Mouse (Mus musculus) CH12.LX (cell line): ENCODE data around the gene Pum2. TPM values are rescaled to one million over a fixed set of nuclear protein-coding genes. Genes with fewer than 3 reads are reported as not detected.

Experiments used
- DNase-seq: peaks from one replicate; pipeline ENCODE4 v3.0.0-alpha.2; 2013; ENCODE audit errors: extremely low read depth
- H3K27ac ChIP-seq: 2 replicates; pipeline ENCODE4 v1.5.1; 2012; ENCODE audit warnings: low read depth, mild to moderate bottlenecking, control low read depth, moderate library complexity; ENCODE audit not compliant: insufficient read depth
- H3K27me3 ChIP-seq: replicated peaks from 2 replicates; pipeline ENCODE3; 2012; ENCODE audit warnings: inconsistent platforms
- H3K36me3 ChIP-seq, 2 experiments: replicated peaks in 1 of 2; 2 replicates each; pipeline versions ENCODE3 to v1.6.1; 2012; ENCODE audit warnings: inconsistent platforms in 1 of 2, low read length in 1 of 2, mild to moderate bottlenecking in 1 of 2, mixed read lengths in 1 of 2, moderate library complexity in 1 of 2; ENCODE audit not compliant: control insufficient read depth in 1 of 2, insufficient read depth in 1 of 2
- H3K4me1 ChIP-seq, 2 experiments: 2 replicates each; pipeline ENCODE4 v1.6.1; 2012; ENCODE audit warnings: inconsistent platforms in 1 of 2, moderate library complexity in 1 of 2; ENCODE audit not compliant: insufficient read depth in 2 of 2, control insufficient read depth in 1 of 2
- H3K4me2 ChIP-seq: 2 replicates; pipeline ENCODE4 v1.6.1; 2012; ENCODE audit warnings: low read depth, mild to moderate bottlenecking, control low read depth; ENCODE audit not compliant: poor library complexity, insufficient read depth, severe bottlenecking
- H3K4me3 ChIP-seq, 3 experiments: fragments of 150-350 bp in 1 of 3; sonication (generic) in 1 of 3; replicated peaks in 1 of 3; 2 replicates each; pipeline versions ENCODE3 to v1.5.1; 2011 to 2012; ENCODE audit warnings: low read depth in 2 of 3, low read length in 2 of 3, mild to moderate bottlenecking in 2 of 3, moderate library complexity in 2 of 3, control low read depth in 1 of 3, improper control_type of control experiment in 1 of 3, inconsistent platforms in 1 of 3, mixed read lengths in 1 of 3; ENCODE audit not compliant: poor library complexity in 1 of 3
- H3K79me2 ChIP-seq: replicated peaks from 2 replicates; pipeline ENCODE4 v1.6.1; 2012; ENCODE audit warnings: mild to moderate bottlenecking, moderate library complexity; ENCODE audit not compliant: control insufficient read depth, poor library complexity, insufficient read depth, severe bottlenecking; ENCODE audit errors: extremely low read depth
- H3K9ac ChIP-seq: 2 replicates; pipeline ENCODE4 v1.6.1; 2012; ENCODE audit warnings: low read depth, mild to moderate bottlenecking, control low read depth, moderate library complexity; ENCODE audit not compliant: insufficient read depth
- H3K9me3 ChIP-seq: replicated peaks from 2 replicates; pipeline ENCODE3; 2012; ENCODE audit warnings: low read length, inconsistent platforms, mixed read lengths
- CHD1 ChIP-seq: IDR thresholded peaks from 2 replicates; pipeline ENCODE4 v1.6.1; 2012; ENCODE audit warnings: low read depth, low read length, improper control_type of control experiment, inconsistent platforms
- CHD2 ChIP-seq: IDR thresholded peaks from 2 replicates; pipeline ENCODE4 v1.6.1; 2011; ENCODE audit warnings: low read length, improper control_type of control experiment
- E2F4 ChIP-seq: IDR thresholded peaks from 2 replicates; pipeline ENCODE4 v1.6.1; 2011; ENCODE audit warnings: low read depth, low read length, improper control_type of control experiment; ENCODE audit not compliant: insufficient replicate concordance
- ETS1 ChIP-seq: conservative IDR thresholded peaks from 2 replicates; pipeline ENCODE4 v1.6.1; 2012; ENCODE audit warnings: low read depth, mild to moderate bottlenecking, inconsistent platforms, low read length, improper control_type of control experiment, moderate library complexity
- HCFC1 ChIP-seq: IDR thresholded peaks from 2 replicates; pipeline ENCODE4 v1.6.1; 2012; ENCODE audit warnings: low read depth, mild to moderate bottlenecking, inconsistent platforms, low read length, improper control_type of control experiment
- JUN ChIP-seq: IDR thresholded peaks from 2 replicates; pipeline ENCODE4 v1.6.1; 2011; ENCODE audit warnings: low read depth, mild to moderate bottlenecking, low read length, improper control_type of control experiment, moderate library complexity; ENCODE audit not compliant: insufficient read depth
- KAT2A ChIP-seq: IDR thresholded peaks from 2 replicates; pipeline ENCODE4 v1.6.1; 2012; ENCODE audit warnings: low read length, improper control_type of control experiment, inconsistent platforms; ENCODE audit not compliant: insufficient replicate concordance
- MAZ ChIP-seq: IDR thresholded peaks from 2 replicates; pipeline ENCODE4 v1.6.1; 2012; ENCODE audit warnings: low read depth, mild to moderate bottlenecking, inconsistent platforms, low read length, improper control_type of control experiment, moderate library complexity
- MEF2A ChIP-seq: IDR thresholded peaks from 2 replicates; pipeline ENCODE4 v1.6.1; 2014; ENCODE audit warnings: low read depth, mild to moderate bottlenecking, inconsistent platforms, low read length, improper control_type of control experiment, borderline replicate concordance
- MXI1 ChIP-seq: IDR thresholded peaks from 2 replicates; pipeline ENCODE4 v1.6.1; 2011; ENCODE audit warnings: mild to moderate bottlenecking, low read depth, low read length, improper control_type of control experiment
- MYC ChIP-seq: IDR thresholded peaks from 2 replicates; pipeline ENCODE4 v1.6.1; 2011; ENCODE audit warnings: low read depth, mild to moderate bottlenecking, improper control_type of control experiment, low read length
- NRF1 ChIP-seq: IDR thresholded peaks from 2 replicates; pipeline ENCODE4 v1.6.1; 2014; ENCODE audit warnings: low read depth, mild to moderate bottlenecking, inconsistent platforms, low read length, improper control_type of control experiment, moderate library complexity
- POLR2A ChIP-seq: IDR thresholded peaks from 2 replicates; pipeline ENCODE4 v1.6.1; 2011; ENCODE audit warnings: low read depth, mild to moderate bottlenecking, improper control_type of control experiment, low read length
- RAD21 ChIP-seq: IDR thresholded peaks from 2 replicates; pipeline ENCODE4 v1.6.1; 2011; ENCODE audit warnings: low read depth, mild to moderate bottlenecking, low read length, improper control_type of control experiment, moderate library complexity
- RCOR1 ChIP-seq: conservative IDR thresholded peaks from 2 replicates; pipeline ENCODE4 v1.6.1; 2012; ENCODE audit warnings: low read depth, mild to moderate bottlenecking, inconsistent platforms, low read length, improper control_type of control experiment
- SIN3A ChIP-seq: IDR thresholded peaks from 2 replicates; pipeline ENCODE4 v1.6.1; 2012; ENCODE audit warnings: low read length, improper control_type of control experiment, inconsistent platforms
- UBTF ChIP-seq: IDR thresholded peaks from 2 replicates; pipeline ENCODE4 v1.6.1; 2012; ENCODE audit warnings: low read depth, mild to moderate bottlenecking, inconsistent platforms, low read length, improper control_type of control experiment, moderate library complexity
- USF2 ChIP-seq: conservative IDR thresholded peaks from 2 replicates; pipeline ENCODE4 v1.6.1; 2011; ENCODE audit warnings: low read depth, low read length, improper control_type of control experiment
- ZNF384 ChIP-seq: IDR thresholded peaks from 2 replicates; pipeline ENCODE4 v1.6.1; 2012; ENCODE audit warnings: low read depth, low read length, improper control_type of control experiment, inconsistent platforms
- dilution Hi-C: fragments of 300-500 bp; cut with MboI; formaldehyde crosslinking; loops from 2 replicates; pipeline ENCODE4 v1.14.3; 2020; ENCODE audit warnings: low sequenced_read_pairs; ENCODE audit not compliant: extremely low pct_unique_long_range_greater_than_20kb, extremely low pct_ligation_motif_present
- in situ Hi-C: fragments of 300-500 bp; cut with MboI; formaldehyde crosslinking; loops from 3 replicates; pipeline ENCODE4 v1.14.3; 2019; ENCODE audit warnings: low sequenced_read_pairs, low pct_ligation_motif_present, low pct_unique_long_range_greater_than_20kb, mixed read lengths
- polyA plus RNA-seq: library from polyadenylated mRNA; unstranded; fragments of >175 nt; gene quantifications from 2 replicates; pipeline ENCODE4 v1.2.1, GENCODE M21; 2012; ENCODE audit warnings: low read depth; ENCODE audit not compliant: insufficient read length
- total RNA-seq, 2 experiments: library from RNA; depleted of rRNA; stranded (reverse); fragments of 300-350 nt in 1 of 2; fragments of >200 nt in 1 of 2; gene quantifications; 2 replicates each; pipeline ENCODE4 v1.2.3; 2012 to 2014

Pum2 gene
- total and polyA plus RNA-seq, 3 experiments: 52.9 to 90.2 (median 62.7) TPM

- Histone ChIP-seq H3K4me2 (no peak overlapping the region), H3K27ac (no peak overlapping the region), H3K9me3 (no peaks in the 10 kb centered on the region), H3K4me1 (peaks cover 26 to 28% of the 10 kb centered on the region in 2 experiments), H3K9ac (no peak overlapping the region), H3K27me3 (no peaks in the 10 kb centered on the region), H3K79me2 (no peaks in the 10 kb centered on the region), H3K36me3 (no peaks in the 10 kb centered on the region), H3K4me3 (no peak overlapping the region)
- DNase-seq: no peak
- in situ Hi-C loops: no loop called here
- TF ChIP-seq UBTF (no peak), MEF2A (no peak), ZNF384 (no peak), MYC (no peak), JUN (no peak), CHD2 (no peak), HCFC1 (no peak), USF2 (no peak), ETS1 (no peak), E2F4 (no peak)
- dilution Hi-C loops: no loop called here
These were observed 12.2 kb upstream of the Pum2 start for GRCm38 (mm10) chr12:8661747-8662146.

DNA sequence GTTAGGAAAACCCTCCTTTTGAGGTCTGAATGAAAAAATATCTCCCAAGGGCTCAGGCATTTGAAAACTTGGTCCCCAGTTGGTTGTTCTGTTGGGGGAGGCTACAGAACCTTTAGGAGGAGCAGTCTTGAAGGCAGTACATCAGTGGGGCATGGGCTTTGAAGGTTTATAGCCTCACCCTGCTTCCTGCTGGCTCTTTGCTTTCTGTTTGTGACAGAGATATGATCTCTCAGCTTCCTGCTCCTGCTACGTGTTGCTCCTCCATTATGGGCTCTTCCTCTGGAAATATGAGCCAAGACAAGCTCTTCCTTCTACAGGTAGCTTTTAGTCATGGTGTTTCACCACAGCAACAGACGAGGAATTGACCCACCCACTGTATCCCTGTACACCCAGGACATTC is 11.8 kb upstream of the Pum2 start:
- Histone ChIP-seq H3K27me3 (no peaks in the 10 kb centered on the region), H3K36me3 (no peaks in the 10 kb centered on the region), H3K79me2 (no peaks in the 10 kb centered on the region), H3K27ac (no peak overlapping the region), H3K4me1 (peaks cover 25 to 30% of the 10 kb centered on the region in 2 experiments), H3K9me3 (no peaks in the 10 kb centered on the region), H3K9ac (no peak overlapping the region), H3K4me3 (no peak overlapping the region), H3K4me2 (no peak overlapping the region)
- in situ Hi-C loops (no loop called here), dilution Hi-C loops (no loop called here)
- no peak for DNase-seq
- TF ChIP-seq CHD1: no peak
- no peak for TF ChIP-seq MXI1
- no peak for TF ChIP-seq HCFC1
- TF ChIP-seq POLR2A: no peak
- TF ChIP-seq NRF1: no peak
- no peak for TF ChIP-seq ZNF384
- no peak for TF ChIP-seq KAT2A
- TF ChIP-seq SIN3A: no peak
- no peak for TF ChIP-seq JUN
- TF ChIP-seq RAD21: no peak
- TF ChIP-seq MYC: no peak
- TF ChIP-seq RCOR1: no peak
- TF ChIP-seq MAZ: no peak
